Mouse (Mus musculus): ENCODE measurements around the gene Dpp4. TPM values are rescaled to one million over a fixed set of nuclear protein-coding genes. Genes with fewer than 3 reads are reported as not detected.
A peak's percentile ranks its signal among the peaks of the same experiment; 100 is the strongest.

Dpp4 gene
- total RNA-seq, 2 experiments from 2014 or later: 14.6 to 17.6 TPM

DNA sequence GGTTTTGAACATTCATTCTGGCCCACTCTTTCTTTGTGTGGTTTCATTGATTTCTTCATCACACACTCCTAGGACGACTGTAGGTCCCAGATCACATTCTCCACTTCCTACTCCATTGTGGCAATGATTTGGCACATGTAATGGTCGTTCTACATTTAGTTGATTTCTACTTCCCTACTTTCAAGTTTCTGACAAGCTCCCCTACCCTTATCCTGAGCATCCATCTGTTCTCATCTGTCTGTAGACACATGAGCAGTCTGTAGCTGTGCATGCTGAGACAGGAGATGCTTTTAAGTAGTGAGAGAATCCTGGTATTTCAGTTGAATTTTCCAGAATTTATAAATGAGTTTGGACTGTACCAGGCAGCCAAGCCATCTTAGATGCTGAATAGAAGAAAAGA lies 95.1 kb downstream of the Dpp4 start:
- ATAC-seq (ENCODE audit: poor library complexity, severe bottlenecking): no peak

DNA sequence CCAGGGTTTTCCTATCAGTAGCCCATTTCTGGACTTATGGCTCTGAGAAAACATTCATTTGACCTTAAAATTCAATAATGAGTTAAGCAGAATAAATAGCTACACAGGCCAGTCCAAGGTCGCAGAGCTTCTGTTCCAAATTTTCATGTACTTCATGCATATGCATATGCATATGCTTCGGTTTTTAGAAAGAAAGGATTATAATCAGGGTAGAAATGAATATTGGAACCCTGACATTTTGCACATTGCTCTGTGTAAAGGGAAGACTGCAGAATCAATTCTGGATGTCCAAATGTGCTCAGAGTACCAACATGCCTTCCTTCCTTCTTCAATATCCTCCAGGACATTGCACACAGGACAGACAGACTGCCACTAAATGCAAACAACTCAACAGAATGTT lies 104.6 kb downstream of the Dpp4 start:
- no peak for ATAC-seq (ENCODE audit: poor library complexity, severe bottlenecking)

DNA sequence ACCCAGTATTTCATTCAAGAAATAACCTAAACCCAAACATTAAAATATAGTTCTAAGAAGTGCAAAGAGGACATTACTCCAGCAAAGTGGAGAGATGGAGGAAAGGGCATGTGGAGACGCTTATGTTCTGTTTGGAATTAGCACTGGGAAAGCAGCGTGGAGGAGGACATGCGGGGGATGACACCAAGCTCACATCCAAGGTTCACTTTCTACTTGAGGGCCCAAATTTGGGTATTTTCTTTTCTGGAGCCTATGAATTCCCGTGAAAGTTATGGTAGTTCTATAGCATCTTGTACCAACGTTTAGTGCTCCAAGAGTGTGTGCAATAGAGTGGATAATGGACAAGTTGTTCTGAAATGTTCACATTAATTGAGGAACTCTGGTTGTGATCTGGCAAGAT lies 105.1 kb downstream of the Dpp4 start:
- ATAC-seq (ENCODE audit: poor library complexity, severe bottlenecking): no peak

DNA sequence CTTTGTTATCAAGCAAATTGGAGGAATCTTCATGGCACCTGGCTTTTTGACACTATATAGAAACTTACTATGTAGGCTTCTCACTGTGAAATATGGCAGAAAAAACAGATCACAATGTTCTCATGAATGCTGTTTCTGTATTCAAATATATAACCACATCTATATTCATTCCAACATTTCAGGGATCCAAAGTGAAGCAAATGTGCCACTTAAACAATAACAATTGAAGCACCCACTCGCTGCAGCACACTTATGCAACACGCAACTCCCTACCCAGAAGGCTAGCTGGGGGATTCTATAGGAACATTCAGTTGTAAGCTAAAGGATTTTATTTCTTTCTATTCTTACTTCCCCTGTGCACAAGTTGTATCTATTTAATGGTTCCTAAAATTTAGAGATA lies 110.3 kb downstream of the Dpp4 start:
- ATAC-seq (ENCODE audit: poor library complexity, severe bottlenecking): no peak

DNA sequence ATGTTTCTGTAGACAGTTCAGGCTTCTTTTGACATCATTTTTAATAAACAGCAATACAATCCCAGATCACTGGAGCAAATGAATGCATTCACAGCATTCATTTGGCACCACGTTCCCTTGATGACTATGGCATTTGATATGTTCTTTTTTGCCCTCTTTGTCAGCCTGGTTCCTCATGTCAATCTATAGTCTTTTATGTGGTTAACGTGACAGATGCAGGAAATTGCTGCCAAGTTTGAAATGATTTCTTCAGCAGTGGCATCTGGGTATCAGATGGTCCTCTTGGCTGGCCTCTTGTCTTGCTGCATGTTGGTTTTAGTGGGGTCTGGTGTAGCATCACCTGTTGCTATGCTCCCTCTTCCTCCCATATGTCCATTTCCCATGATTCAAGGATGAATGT lies 118.2 kb downstream of the Dpp4 start:
- ATAC-seq (ENCODE audit: poor library complexity, severe bottlenecking): peak; percentile 27; the same call in 1 of the 2 replicates

DNA sequence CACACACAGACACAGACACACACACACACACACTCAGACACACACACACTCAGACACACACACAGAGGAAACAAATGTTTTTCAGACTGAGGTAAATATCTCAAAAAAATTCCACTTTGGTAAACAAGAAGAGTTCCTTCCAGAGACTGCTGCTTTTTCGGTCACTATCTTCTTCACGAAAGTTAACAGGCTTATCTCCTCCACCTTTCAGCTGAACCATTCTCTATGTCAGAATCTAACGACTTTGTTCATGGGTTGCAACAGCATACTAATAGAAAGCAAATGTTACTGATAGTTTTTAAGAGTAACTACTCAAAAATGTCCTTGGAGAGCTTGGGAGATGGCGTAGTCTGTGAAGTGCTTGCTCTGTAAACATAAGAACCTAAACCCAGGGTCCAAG lies 124.5 kb downstream of the Dpp4 start:
- no peak for ATAC-seq (ENCODE audit: poor library complexity, severe bottlenecking)

DNA sequence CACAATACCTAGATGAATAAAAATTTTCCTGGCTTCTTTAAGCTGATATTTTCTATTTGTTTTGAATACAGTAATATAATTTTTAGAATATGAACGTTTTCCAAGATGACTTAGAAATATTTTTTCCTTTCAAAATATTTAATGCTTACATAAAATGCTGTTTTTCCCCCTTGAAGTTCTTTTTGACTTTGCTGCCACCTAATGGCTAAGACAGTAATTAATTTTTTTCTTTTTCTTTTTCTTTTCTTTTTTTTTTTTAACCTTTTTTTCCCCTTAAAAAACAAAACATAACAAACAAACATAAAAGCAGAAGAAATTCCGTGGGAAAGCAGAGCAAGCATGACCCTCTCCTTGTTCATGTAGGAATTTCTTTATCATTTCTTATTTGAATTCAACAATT lies 126.2 kb downstream of the Dpp4 start:
- ATAC-seq (ENCODE audit: poor library complexity, severe bottlenecking): no peak

DNA sequence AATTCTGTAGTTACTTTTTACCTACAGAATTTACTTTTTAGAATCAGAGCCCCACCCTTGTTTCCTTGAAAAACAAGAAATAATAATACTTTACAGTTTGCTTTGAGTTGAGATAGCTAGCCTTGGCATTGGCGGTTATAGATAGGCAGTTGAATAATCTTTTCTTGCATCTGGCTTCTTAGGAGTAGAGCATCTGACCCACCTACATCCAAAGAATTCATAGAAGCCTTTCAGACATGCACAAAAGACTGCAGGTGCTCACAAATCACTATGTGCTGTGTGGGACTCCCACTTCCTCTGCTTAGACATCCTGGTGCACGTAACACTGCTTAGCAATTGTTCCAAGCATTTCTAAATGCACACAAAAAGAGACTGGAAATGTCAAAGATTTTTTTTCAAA lies 127.0 kb downstream of the Dpp4 start:
- no peak for ATAC-seq (ENCODE audit: poor library complexity, severe bottlenecking)

Other genes starting within 250 kb of the Dpp4 start
- not detected in 2 replicates for gene Gcg, start 71.4 kb upstream of the Dpp4 start, total RNA-seq (2015)
- gene Gcg, start 71.4 kb upstream of the Dpp4 start, total RNA-seq (2017): not detected in 2 replicates
- gene Fap, start 161.8 kb upstream of the Dpp4 start, total RNA-seq (2015): 1.9 and 3.4 TPM in 2 replicates
- 0.33 and 1.1 TPM in 2 replicates for gene Fap, start 161.8 kb upstream of the Dpp4 start, total RNA-seq (2017)
- 20.2 and 23.3 TPM in 2 replicates for gene Ifih1, start 234.0 kb upstream of the Dpp4 start, total RNA-seq (2015)
- gene Ifih1, start 234.0 kb upstream of the Dpp4 start, total RNA-seq (2017): 24.7 and 27.7 TPM in 2 replicates

Measured in megakaryocyte, adult 5-6 weeks (primary cell).